Mouse (Mus musculus) limb, embryonic 14.5 days (tissue): Measurements from ENCODE around the gene Xkr7. TPM values are rescaled to one million over a fixed set of nuclear protein-coding genes. Genes with fewer than 3 reads are reported as not detected.

ENCODE experiments used
- ATAC-seq: fragments of 200-750 bp; cut with Nextera tagmentation; 2 replicates; pipeline ENCODE4 v1.8.0; 2017; ENCODE audit warnings: low read depth, moderate number of reproducible peaks, moderate TSS enrichment; ENCODE audit not compliant: low FRiP score
- DNase-seq: peaks from one replicate; pipeline ENCODE4 v3.0.0-alpha.2; 2015; ENCODE audit warnings: low spot score
- H3K27ac ChIP-seq: fragments of 300-500 bp; sonication (generic); replicated peaks from 2 replicates; pipeline ENCODE4 v1.5.1; 2014; ENCODE audit warnings: low read depth, mild to moderate bottlenecking, low read length, moderate library complexity, mixed read lengths
- H3K27me3 ChIP-seq: fragments of 300-500 bp; sonication (generic); 2 replicates; pipeline ENCODE4 v1.6.1; 2014; ENCODE audit warnings: low read length, mixed read lengths; ENCODE audit not compliant: control insufficient read depth, insufficient read depth
- H3K36me3 ChIP-seq: fragments of 300-500 bp; sonication (generic); 2 replicates; pipeline ENCODE4 v1.6.1; 2014; ENCODE audit warnings: mild to moderate bottlenecking, low read length, moderate library complexity, mixed read lengths; ENCODE audit not compliant: control insufficient read depth, insufficient read depth
- H3K4me1 ChIP-seq: fragments of 300-500 bp; sonication (generic); 2 replicates; pipeline ENCODE4 v1.6.1; 2014; ENCODE audit warnings: antibody characterized with exemption, low read length, mixed read lengths; ENCODE audit not compliant: control insufficient read depth, insufficient read depth
- H3K4me2 ChIP-seq: fragments of 300-500 bp; sonication (generic); replicated peaks from 2 replicates; pipeline ENCODE4 v1.6.1; 2014; ENCODE audit warnings: low read depth, mild to moderate bottlenecking, low read length, moderate library complexity; ENCODE audit not compliant: severe bottlenecking
- H3K4me3 ChIP-seq: fragments of 300-500 bp; sonication (generic); replicated peaks from 2 replicates; pipeline ENCODE4 v1.5.1; 2014; ENCODE audit warnings: low read length
- H3K9ac ChIP-seq: fragments of 300-500 bp; sonication (generic); 2 replicates; pipeline ENCODE4 v1.6.1; 2014; ENCODE audit warnings: mild to moderate bottlenecking, low read depth, low read length, moderate library complexity; ENCODE audit not compliant: severe bottlenecking
- H3K9me3 ChIP-seq: fragments of 300-500 bp; sonication (generic); 2 replicates; pipeline ENCODE4 v1.6.1; 2016; ENCODE audit warnings: low read length; ENCODE audit not compliant: control insufficient read depth
- POLR2A ChIP-seq: fragments of 200-500 bp; IDR thresholded peaks from 2 replicates; pipeline ENCODE4 v1.8.0; 2012; ENCODE audit warnings: inconsistent platforms, mild to moderate bottlenecking, moderate library complexity, borderline replicate concordance; ENCODE audit not compliant: insufficient read depth, insufficient read length; ENCODE audit errors: extremely low read depth
- WGBS: fragments of 180-500 bp; shearing (Covaris S2); extraction: QIAGEN DNeasy Blood & Tissue Kit; methylation state at CpG from one replicate; pipeline ENCODE4 v1.1.7; 2014; 5-methylcytosine and 5-hydroxymethylcytosine counted together
- polyA plus RNA-seq, 2 experiments: library from polyadenylated mRNA; depleted of rRNA in 1 of 2; stranded (reverse) in 1 of 2; unstranded in 1 of 2; fragments of >200 nt; fragmentation: Nextera tagmentation in 1 of 2; extraction: Ambion mirVana in 1 of 2; gene quantifications; 2 replicates each; pipeline versions ENCODE4 v1.2.1 to v1.2.3; 2012 to 2014

The Xkr7 gene
- polyA plus RNA-seq, 2 experiments = 0.03 TPM; not detected in 1

DNA sequence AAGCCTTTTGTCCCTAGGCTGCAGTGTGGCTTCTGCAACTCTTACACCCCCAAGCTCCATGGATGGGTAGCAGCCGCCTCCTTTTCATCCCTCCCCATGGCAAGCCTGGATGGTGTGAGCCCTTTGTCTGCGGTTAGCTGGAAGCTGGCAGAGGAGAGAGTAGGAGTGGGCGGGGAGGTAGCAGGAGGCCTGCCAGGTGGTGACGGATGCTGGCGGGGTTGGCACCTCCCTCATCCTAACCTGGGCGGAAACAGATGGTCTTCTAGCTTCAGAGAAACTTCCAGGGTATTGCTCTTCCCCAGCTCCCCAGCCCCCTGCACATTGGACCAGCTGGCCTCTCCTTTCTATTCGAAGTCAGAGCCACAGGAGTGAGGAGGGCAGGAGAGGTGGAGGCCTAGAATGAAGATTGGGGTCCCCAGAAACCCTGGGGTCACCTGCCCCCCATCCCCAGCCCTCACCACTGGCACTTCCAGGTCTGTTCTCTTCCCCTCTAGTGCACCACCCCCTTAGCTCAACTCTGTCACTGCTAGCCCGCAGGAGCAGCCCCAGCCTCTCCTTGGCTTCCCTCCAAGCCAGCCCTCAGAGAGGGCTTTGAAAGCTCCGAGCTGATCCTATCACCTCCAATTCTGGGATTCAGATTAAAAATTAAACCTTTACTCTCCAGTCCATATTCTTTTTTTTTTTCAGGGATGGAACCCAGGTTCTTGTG lies 17.8 kb downstream of the Xkr7 start:
- no peaks in the 10 kb centered on the region for H3K4me1 ChIP-seq
- H3K27ac ChIP-seq = no peak overlapping the region
- DNase-seq (no peak), ATAC-seq (no peak)
- no peaks in the 10 kb centered on the region for H3K36me3 ChIP-seq
- peaks cover 31% of the 10 kb centered on the region for H3K27me3 ChIP-seq
- WGBS = 36% methylated on average over 9 of the region's 9 CpGs
- H3K9me3 ChIP-seq = no peaks in the 10 kb centered on the region
- no peak overlapping the region for H3K9ac ChIP-seq
- H3K4me3 ChIP-seq = no peak overlapping the region
- H3K4me2 ChIP-seq = no peak overlapping the region
- TF ChIP-seq POLR2A = no peak

DNA sequence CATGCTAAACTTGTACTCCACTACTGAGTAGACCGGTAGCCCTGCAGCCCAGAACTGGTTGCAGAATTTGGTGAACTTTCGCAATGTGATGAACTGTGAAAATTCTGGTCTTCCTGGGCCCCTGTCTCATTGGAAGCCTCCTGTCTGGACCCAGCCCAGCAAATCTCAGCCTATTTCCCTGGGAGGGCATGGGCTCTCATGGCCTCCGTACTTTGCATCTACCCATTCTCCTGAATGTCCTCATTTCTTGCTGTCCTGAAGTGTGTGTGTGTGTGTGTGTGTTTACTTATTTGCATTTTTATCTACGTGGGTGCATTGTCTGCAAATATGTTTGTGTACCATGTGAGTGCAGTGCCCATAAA lies 18.3 kb downstream of the Xkr7 start:
- ATAC-seq = no peak
- no peak overlapping the region for H3K27ac ChIP-seq
- peaks cover 31% of the 10 kb centered on the region for H3K27me3 ChIP-seq
- H3K4me3 ChIP-seq = no peak overlapping the region
- H3K36me3 ChIP-seq = no peaks in the 10 kb centered on the region
- no peaks in the 10 kb centered on the region for H3K4me1 ChIP-seq
- no peaks in the 10 kb centered on the region for H3K9me3 ChIP-seq
- H3K4me2 ChIP-seq = no peak overlapping the region
- H3K9ac ChIP-seq = no peak overlapping the region
- no peak for TF ChIP-seq POLR2A
- 87% methylated on average over 4 of the region's 4 CpGs for WGBS
- no peak for DNase-seq

DNA sequence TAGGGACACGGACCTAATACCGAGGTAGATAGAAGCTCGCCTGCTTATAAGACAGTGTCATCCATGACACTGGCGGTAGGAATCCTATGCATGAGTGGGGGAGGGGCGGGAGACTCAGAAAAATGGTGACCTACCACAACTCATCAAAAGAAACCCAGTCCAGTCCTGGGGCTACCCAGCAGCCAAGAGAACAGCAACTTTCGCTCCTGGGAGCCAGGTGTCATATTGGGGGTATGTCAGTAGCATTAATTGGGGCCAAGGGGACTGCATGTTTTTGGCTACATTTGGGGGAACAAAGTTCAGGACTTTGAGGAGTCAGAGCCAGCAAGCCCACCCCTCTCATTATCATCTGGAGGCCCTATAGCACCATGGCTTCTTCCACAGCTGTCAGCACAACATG lies 19.4 kb downstream of the Xkr7 start:
- 73% methylated on average over 6 of the region's 6 CpGs for whole genome bisulfite sequencing
- ATAC-seq = no peak
- Histone ChIP-seq H3K36me3 (no peaks in the 10 kb centered on the region), H3K27ac (no peak overlapping the region), H3K4me2 (no peak overlapping the region), H3K4me1 (no peaks in the 10 kb centered on the region), H3K27me3 (peaks cover 31% of the 10 kb centered on the region), H3K9ac (no peak overlapping the region), H3K4me3 (no peak overlapping the region), H3K9me3 (no peaks in the 10 kb centered on the region)
- TF ChIP-seq POLR2A = no peak
- no peak for DNase-seq

DNA sequence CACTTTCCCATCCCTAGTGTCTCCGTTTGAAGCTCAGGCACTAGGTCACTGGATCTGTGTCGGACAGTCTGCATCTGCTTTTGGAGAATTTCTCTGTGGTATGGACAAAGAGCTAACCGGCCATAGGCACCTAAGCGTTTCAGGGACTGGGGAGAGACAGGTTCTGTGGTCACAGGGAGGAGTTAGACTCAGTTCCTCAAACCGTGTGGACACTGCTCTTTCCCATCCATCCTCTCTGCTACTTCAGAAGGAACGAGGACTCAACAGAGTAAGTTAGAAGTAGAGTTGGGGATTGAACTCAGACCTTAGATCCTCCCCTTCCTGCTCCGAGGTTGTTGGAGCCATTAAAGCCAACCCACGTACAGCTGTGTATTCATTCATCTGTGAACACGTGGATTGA lies 19.9 kb downstream of the Xkr7 start:
- no peak overlapping the region for H3K4me3 ChIP-seq
- H3K4me1 ChIP-seq = no peaks in the 10 kb centered on the region
- ATAC-seq = no peak
- 78% methylated on average over 9 of the region's 9 CpGs for whole genome bisulfite sequencing
- no peaks in the 10 kb centered on the region for H3K36me3 ChIP-seq
- TF ChIP-seq POLR2A = no peak
- H3K9ac ChIP-seq = no peak overlapping the region
- no peak overlapping the region for H3K4me2 ChIP-seq
- DNase-seq = no peak
- H3K9me3 ChIP-seq = no peaks in the 10 kb centered on the region
- H3K27ac ChIP-seq = no peak overlapping the region
- peaks cover 31% of the 10 kb centered on the region for H3K27me3 ChIP-seq

DNA sequence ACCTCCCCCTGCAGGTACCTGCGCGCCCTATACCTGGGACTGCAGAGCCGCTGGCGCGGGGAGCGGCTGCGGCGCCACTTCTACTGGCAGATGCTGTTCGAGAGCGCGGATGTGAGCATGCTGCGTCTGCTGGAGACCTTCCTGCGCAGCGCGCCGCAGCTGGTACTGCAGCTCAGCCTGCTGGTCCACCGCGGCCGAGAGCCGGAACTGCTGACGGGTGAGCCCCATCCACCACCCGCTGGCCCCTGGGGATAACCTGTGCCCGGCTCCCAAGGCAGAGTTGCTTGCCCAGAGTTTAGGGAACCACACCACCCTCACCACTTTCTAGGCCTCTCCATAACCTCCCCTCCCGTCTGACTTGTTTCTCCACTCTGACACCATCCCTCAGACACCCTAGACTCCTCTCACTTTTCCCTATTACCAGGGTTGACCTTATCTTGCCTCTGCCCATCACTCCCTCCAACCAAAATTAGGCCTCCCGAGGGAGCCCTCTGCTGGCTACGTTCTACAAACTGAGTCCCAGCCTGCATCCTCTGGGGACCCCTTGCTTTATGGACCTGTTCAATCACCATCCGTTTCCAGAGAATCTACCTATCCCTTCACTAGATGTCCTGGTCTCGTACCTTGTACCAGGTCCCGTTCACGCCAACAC lies 21.2 kb downstream of the Xkr7 start:
- Histone ChIP-seq H3K27ac (no peak overlapping the region), H3K9ac (no peak overlapping the region), H3K4me3 (no peak overlapping the region), H3K4me1 (no peaks in the 10 kb centered on the region), H3K36me3 (no peaks in the 10 kb centered on the region), H3K4me2 (no peak overlapping the region), H3K9me3 (no peaks in the 10 kb centered on the region), H3K27me3 (peaks cover 29% of the 10 kb centered on the region)
- no peak for ATAC-seq
- DNase-seq = no peak
- no peak for TF ChIP-seq POLR2A
- 7% methylated on average over 28 of the region's 30 CpGs for WGBS
